Mouse (Mus musculus) megakaryocyte, embryonic 14.5 days (primary cell): ENCODE measurements around the gene Lypla2. TPM values are rescaled to one million over a fixed set of nuclear protein-coding genes. Genes with fewer than 3 reads are reported as not detected.
"Not testable (repeated sequence)": the region's sequence is repeated elsewhere in the genome, so short reads cannot be mapped to it uniquely, and the experiment has no call there.

Experiments
- H3K27me3 ChIP-seq: replicated peaks from 2 replicates; pipeline ENCODE3; 2012; ENCODE audit warnings: inconsistent platforms
- H3K36me3 ChIP-seq: replicated peaks from 2 replicates; pipeline ENCODE3; 2012; ENCODE audit warnings: low read length, inconsistent platforms, mixed read lengths
- H3K4me1 ChIP-seq: 2 replicates; pipeline ENCODE4 v1.6.1; 2012; ENCODE audit warnings: inconsistent platforms
- H3K4me3 ChIP-seq: replicated peaks from 2 replicates; pipeline ENCODE3; 2012; ENCODE audit warnings: moderate library complexity, mild to moderate bottlenecking, inconsistent platforms
- H3K9me3 ChIP-seq: 2 replicates; pipeline ENCODE4 v1.6.1; 2012; ENCODE audit warnings: inconsistent platforms
- FLI1 ChIP-seq: IDR thresholded peaks from 2 replicates; pipeline ENCODE4 v1.6.1; 2012; ENCODE audit warnings: low read length, inconsistent platforms, mixed read lengths
- GATA1 ChIP-seq: IDR thresholded peaks from 3 replicates; pipeline ENCODE4 v1.6.1; 2012; ENCODE audit warnings: mixed read lengths, low read length, inconsistent platforms, borderline replicate concordance
- polyA plus RNA-seq: library from polyadenylated mRNA; stranded (reverse); fragments of >175 nt; gene quantifications from 2 replicates; pipeline ENCODE4 v1.2.3, GENCODE M21; 2012; ENCODE audit warnings: low replicate concordance; ENCODE audit not compliant: insufficient read depth

Lypla2 gene
- polyA plus RNA-seq, 1 experiment = 295 TPM

GRCm38 (mm10) chr4:135995118-135995517 lies 22.7 kb upstream of the Lypla2 start:
- Histone ChIP-seq H3K9me3 (peaks cover 24% of the 10 kb centered on the region), H3K36me3 (peaks cover 8% of the 10 kb centered on the region), H3K4me3 (no peak overlapping the region), H3K4me1 (peaks cover 8% of the 10 kb centered on the region; the same call in 1 of the 2 replicates), H3K27me3 (no peaks in the 10 kb centered on the region)
- TF ChIP-seq GATA1 = no peak
- TF ChIP-seq FLI1 = no peak

- Histone ChIP-seq H3K4me3 (no peak overlapping the region), H3K36me3 (peaks cover 8% of the 10 kb centered on the region), H3K4me1 (peaks cover 10% of the 10 kb centered on the region; the same call in 1 of the 2 replicates), H3K27me3 (no peaks in the 10 kb centered on the region), H3K9me3 (peaks cover 24% of the 10 kb centered on the region)
- TF ChIP-seq FLI1 (no peak), GATA1 (no peak)
Observed at GRCm38 (mm10) chr4:135993941-135994340, 21.5 kb upstream of the Lypla2 start.

GRCm38 (mm10) chr4:135987714-135988113 lies 15.3 kb upstream of the Lypla2 start:
- H3K4me3 ChIP-seq = peak overlapping the region; percentile 100
- H3K4me1 ChIP-seq = peaks cover 55% of the 10 kb centered on the region
- peaks cover 31% of the 10 kb centered on the region for H3K36me3 ChIP-seq
- no peaks in the 10 kb centered on the region for H3K27me3 ChIP-seq
- peaks cover 7% of the 10 kb centered on the region for H3K9me3 ChIP-seq
- no peak for TF ChIP-seq GATA1
- TF ChIP-seq FLI1 = no peak

- Histone ChIP-seq H3K4me3 (peak within 1 kb of the TSS; percentile 100), H3K36me3 (peaks cover 34% of the 10 kb centered on the region), H3K4me1 (peaks cover 57% of the 10 kb centered on the region), H3K27me3 (no peaks in the 10 kb centered on the region), H3K9me3 (peaks cover 7% of the 10 kb centered on the region)
- no peak for TF ChIP-seq GATA1
- no peak for TF ChIP-seq FLI1
Observed at GRCm38 (mm10) chr4:135986943-135987710, 14.7 kb upstream of the Lypla2 start, which contains the start of gene Pithd1. Gene Pithd1, minus strand, starts transcription at chr4:135987264.

GRCm38 (mm10) chr4:135986301-135986942 lies 14.0 kb upstream of the Lypla2 start:
- Histone ChIP-seq H3K4me3 (peak overlapping the region; percentile 100), H3K4me1 (peaks cover 58% of the 10 kb centered on the region), H3K36me3 (peaks cover 37% of the 10 kb centered on the region), H3K27me3 (no peaks in the 10 kb centered on the region), H3K9me3 (peaks cover under 1% of the 10 kb centered on the region)
- no peak for TF ChIP-seq GATA1
- TF ChIP-seq FLI1 = no peak

- Histone ChIP-seq H3K27me3 (no peaks in the 10 kb centered on the region), H3K4me3 (peak overlapping the region; percentile 100), H3K9me3 (no peaks in the 10 kb centered on the region), H3K36me3 (peaks cover 43% of the 10 kb centered on the region), H3K4me1 (peaks cover 58% of the 10 kb centered on the region)
- TF ChIP-seq FLI1 = no peak
- TF ChIP-seq GATA1 = no peak
Observed at GRCm38 (mm10) chr4:135985769-135986168, 13.3 kb upstream of the Lypla2 start.

- H3K9me3 ChIP-seq = no peaks in the 10 kb centered on the region
- H3K4me1 ChIP-seq = peaks cover 60% of the 10 kb centered on the region
- no peaks in the 10 kb centered on the region for H3K27me3 ChIP-seq
- peak overlapping the region; percentile 85 for H3K4me3 ChIP-seq
- TF ChIP-seq FLI1 (no peak), GATA1 (peak; percentile 61; the same call in 1 of the 3 replicates)
- H3K36me3 ChIP-seq = peaks cover 46% of the 10 kb centered on the region
Observed at GRCm38 (mm10) chr4:135985193-135985592, 12.8 kb upstream of the Lypla2 start.

GRCm38 (mm10) chr4:135984556-135984955 lies 12.1 kb upstream of the Lypla2 start:
- peaks cover 60% of the 10 kb centered on the region for H3K4me1 ChIP-seq
- peaks cover 46% of the 10 kb centered on the region for H3K36me3 ChIP-seq
- peak overlapping the region; percentile 50 for H3K4me3 ChIP-seq

GRCm38 (mm10) chr4:135981524-135982063 lies 9.2 kb upstream of the Lypla2 start:
- H3K4me1 ChIP-seq = peaks cover 52% of the 10 kb centered on the region
- no peaks in the 10 kb centered on the region for H3K27me3 ChIP-seq
- no peaks in the 10 kb centered on the region for H3K9me3 ChIP-seq
- H3K36me3 ChIP-seq = peaks cover 71% of the 10 kb centered on the region
- H3K4me3 ChIP-seq = no peak overlapping the region
- TF ChIP-seq FLI1 (no peak), GATA1 (no peak)

More at GRCm38 (mm10) chr4:135984556-135984955, 12.1 kb upstream of the Lypla2 start:
- Histone ChIP-seq H3K27me3 (no peaks in the 10 kb centered on the region), H3K9me3 (no peaks in the 10 kb centered on the region)
- no peak for TF ChIP-seq FLI1
- TF ChIP-seq GATA1 = no peak

GRCm38 (mm10) chr4:135980223-135980622 lies 7.8 kb upstream of the Lypla2 start:
- peaks cover 79% of the 10 kb centered on the region for H3K36me3 ChIP-seq
- peaks cover 51% of the 10 kb centered on the region for H3K4me1 ChIP-seq
- not testable (repeated sequence) for H3K9me3 ChIP-seq, H3K4me3 ChIP-seq, H3K27me3 ChIP-seq

GRCm38 (mm10) chr4:135976146-135976545 lies 3.7 kb upstream of the Lypla2 start:
- H3K9me3 ChIP-seq = no peaks in the 10 kb centered on the region
- peaks cover 62% of the 10 kb centered on the region for H3K36me3 ChIP-seq
- H3K4me1 ChIP-seq = peaks cover 59% of the 10 kb centered on the region
- H3K27me3 ChIP-seq = no peaks in the 10 kb centered on the region
- no peak overlapping the region for H3K4me3 ChIP-seq
- TF ChIP-seq GATA1 = no peak
- TF ChIP-seq FLI1 = no peak
